Mouse (Mus musculus) hindbrain, embryonic 12.5 days (tissue): ENCODE measurements around the gene Ifngr2. TPM values are rescaled to one million over a fixed set of nuclear protein-coding genes. Genes with fewer than 3 reads are reported as not detected.

Experiments used
- ATAC-seq: fragments of 200-750 bp; cut with Nextera tagmentation; 2 replicates; pipeline ENCODE4 v1.8.0; 2017; ENCODE audit warnings: moderate TSS enrichment; ENCODE audit not compliant: low FRiP score
- H3K27ac ChIP-seq: fragments of 300-500 bp; sonication (generic); 2 replicates; pipeline ENCODE4 v1.5.1; 2016; ENCODE audit warnings: mild to moderate bottlenecking
- H3K27me3 ChIP-seq: fragments of 300-500 bp; sonication (generic); 2 replicates; pipeline ENCODE4 v1.6.1; 2016; ENCODE audit warnings: mild to moderate bottlenecking
- H3K36me3 ChIP-seq: fragments of 300-500 bp; sonication (generic); 2 replicates; pipeline ENCODE4 v1.6.1; 2016; ENCODE audit warnings: mild to moderate bottlenecking
- H3K4me1 ChIP-seq: fragments of 300-500 bp; sonication (generic); 2 replicates; pipeline ENCODE4 v1.6.1; 2016
- H3K4me2 ChIP-seq: fragments of 300-500 bp; sonication (generic); replicated peaks from 2 replicates; pipeline ENCODE4 v1.6.1; 2016; ENCODE audit warnings: mild to moderate bottlenecking
- H3K4me3 ChIP-seq: fragments of 300-500 bp; sonication (generic); 2 replicates; pipeline ENCODE4 v1.5.1; 2016; ENCODE audit warnings: mild to moderate bottlenecking
- H3K9ac ChIP-seq: fragments of 300-500 bp; sonication (generic); 2 replicates; pipeline ENCODE4 v1.6.1; 2016; ENCODE audit warnings: mild to moderate bottlenecking, moderate library complexity
- H3K9me3 ChIP-seq: fragments of 300-500 bp; sonication (generic); replicated peaks from 2 replicates; pipeline ENCODE4 v1.6.1; 2016; ENCODE audit warnings: mild to moderate bottlenecking
- WGBS: fragments of 180-500 bp; shearing (Covaris S2); methylation state at CpG from one replicate; pipeline ENCODE4 v1.1.7; 2016; 5-methylcytosine and 5-hydroxymethylcytosine counted together
- polyA plus RNA-seq: library from polyadenylated mRNA; unstranded; fragments of >200 nt; fragmentation: Nextera tagmentation; extraction: Ambion mirVana; gene quantifications from 2 replicates; pipeline ENCODE4 v1.2.1, GENCODE M21; 2016

Ifngr2 gene
- polyA plus RNA-seq = 47.1 and 48.6 TPM in 2 replicates

DNA sequence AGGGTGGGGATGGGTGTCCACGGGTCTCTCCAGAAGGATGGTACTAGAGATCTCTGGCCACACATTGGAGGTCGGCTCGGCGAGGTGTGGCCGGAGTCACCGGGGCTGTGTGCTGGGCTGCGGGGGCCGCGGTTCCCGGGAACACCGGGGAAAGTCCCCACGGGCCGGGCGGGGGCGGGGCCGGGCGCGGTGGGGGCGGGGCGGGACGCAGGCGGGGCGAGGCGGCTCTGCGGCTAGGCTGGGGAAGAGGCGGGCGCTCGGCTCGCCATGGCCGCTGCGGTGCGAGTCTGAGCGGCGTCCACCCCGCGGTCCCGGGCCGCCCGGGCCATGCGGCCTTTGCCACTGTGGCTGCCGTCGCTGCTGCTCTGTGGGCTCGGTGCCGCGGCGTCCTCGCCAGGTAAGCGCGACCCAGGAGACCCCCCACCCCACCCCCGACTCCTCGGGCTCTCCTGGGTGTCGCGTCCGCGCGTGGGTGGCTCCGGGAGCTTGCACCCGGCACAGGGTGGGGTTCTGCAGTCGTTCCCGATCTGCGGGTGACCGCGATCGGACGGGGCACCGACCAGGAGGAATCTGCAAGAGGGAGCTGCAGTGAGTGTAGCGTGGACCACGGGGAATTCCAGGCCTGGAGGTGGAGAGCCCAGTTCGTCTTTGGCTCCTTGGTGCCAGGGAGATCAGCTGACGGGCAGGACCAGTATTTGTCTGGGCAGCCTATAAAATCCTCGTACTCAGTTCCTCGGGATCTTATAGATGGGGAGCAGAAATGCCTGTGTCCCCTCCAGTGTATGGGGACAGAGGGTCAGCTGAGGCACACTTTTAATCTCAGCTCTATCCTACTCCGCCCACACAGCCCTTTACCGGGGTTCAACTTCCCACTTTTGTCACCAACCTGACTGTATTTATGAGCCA lies at the start of gene Ifngr2:
Gene Ifngr2, plus strand, starts transcription at position 237 of the 906 bp plus-strand sequence.
- H3K36me3 ChIP-seq = no peaks in the 10 kb centered on the region
- H3K4me3 ChIP-seq = peak within 1 kb of the TSS; percentile 97
- no peaks in the 10 kb centered on the region for H3K27me3 ChIP-seq
- ATAC-seq = peak; percentile 91
- peak within 1 kb of the TSS; percentile 67; the same call in 1 of the 2 replicates for H3K27ac ChIP-seq
- peak within 1 kb of the TSS; percentile 98 for H3K9ac ChIP-seq
- H3K4me1 ChIP-seq = peaks cover 24% of the 10 kb centered on the region
- WGBS = under 1% methylated on average over 63 of the region's 74 CpGs
- no peaks in the 10 kb centered on the region for H3K9me3 ChIP-seq
- peak within 1 kb of the TSS; percentile 88 for H3K4me2 ChIP-seq

DNA sequence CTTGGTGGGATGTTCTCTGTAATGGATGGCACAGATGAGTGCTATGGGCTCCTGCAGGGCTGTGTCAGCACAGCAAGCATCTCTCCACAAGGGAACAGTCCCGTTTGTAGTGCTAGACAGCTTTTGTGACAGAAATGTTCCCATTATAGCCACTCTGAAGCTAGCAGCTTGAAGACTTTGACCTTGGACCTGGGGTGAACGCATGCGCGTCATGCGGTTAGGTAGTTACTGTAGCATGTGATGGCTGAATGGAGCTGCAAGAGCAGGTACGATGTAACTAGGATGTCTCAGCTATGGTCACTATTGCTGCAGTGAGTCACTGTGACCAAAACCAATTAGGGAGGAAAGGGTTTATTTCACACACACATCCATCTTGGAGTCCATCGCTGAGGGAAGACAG lies 48.8 kb upstream of the Ifngr2 start:
- Histone ChIP-seq H3K4me2 (no peak overlapping the region), H3K27me3 (no peaks in the 10 kb centered on the region), H3K27ac (no peak overlapping the region), H3K36me3 (peaks cover 89% of the 10 kb centered on the region), H3K4me3 (no peak overlapping the region), H3K4me1 (no peaks in the 10 kb centered on the region), H3K9me3 (no peaks in the 10 kb centered on the region), H3K9ac (no peak overlapping the region)
- 90% methylated on average over 7 of the region's 7 CpGs for WGBS
- ATAC-seq = no peak

DNA sequence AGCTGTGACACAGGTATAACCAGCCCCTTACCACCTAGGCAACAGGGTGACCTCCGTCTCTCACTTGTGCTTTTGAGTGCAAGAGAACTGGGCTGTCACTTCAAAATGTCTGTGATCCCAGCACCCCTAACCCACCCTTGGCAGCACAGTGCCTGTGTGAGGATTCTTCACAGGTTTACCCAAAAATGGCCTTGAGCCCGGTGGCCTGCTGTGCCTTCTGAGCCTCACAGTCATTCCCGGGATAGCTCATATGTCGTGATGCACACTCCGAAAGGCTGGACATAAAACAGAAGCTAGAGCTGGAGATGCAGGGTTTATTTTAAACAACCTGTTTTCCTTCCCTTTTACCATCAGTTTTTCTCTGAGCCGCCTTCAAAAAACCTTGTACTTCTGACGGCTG lies 42.2 kb upstream of the Ifngr2 start:
- no peak overlapping the region for H3K9ac ChIP-seq
- no peak overlapping the region for H3K4me2 ChIP-seq
- no peak overlapping the region for H3K4me3 ChIP-seq
- WGBS = 94% methylated on average over 7 of the region's 7 CpGs
- H3K9me3 ChIP-seq = no peaks in the 10 kb centered on the region
- H3K36me3 ChIP-seq = peaks cover 71% of the 10 kb centered on the region
- no peak overlapping the region for H3K27ac ChIP-seq
- H3K4me1 ChIP-seq = no peaks in the 10 kb centered on the region
- no peaks in the 10 kb centered on the region for H3K27me3 ChIP-seq
- ATAC-seq = no peak

DNA sequence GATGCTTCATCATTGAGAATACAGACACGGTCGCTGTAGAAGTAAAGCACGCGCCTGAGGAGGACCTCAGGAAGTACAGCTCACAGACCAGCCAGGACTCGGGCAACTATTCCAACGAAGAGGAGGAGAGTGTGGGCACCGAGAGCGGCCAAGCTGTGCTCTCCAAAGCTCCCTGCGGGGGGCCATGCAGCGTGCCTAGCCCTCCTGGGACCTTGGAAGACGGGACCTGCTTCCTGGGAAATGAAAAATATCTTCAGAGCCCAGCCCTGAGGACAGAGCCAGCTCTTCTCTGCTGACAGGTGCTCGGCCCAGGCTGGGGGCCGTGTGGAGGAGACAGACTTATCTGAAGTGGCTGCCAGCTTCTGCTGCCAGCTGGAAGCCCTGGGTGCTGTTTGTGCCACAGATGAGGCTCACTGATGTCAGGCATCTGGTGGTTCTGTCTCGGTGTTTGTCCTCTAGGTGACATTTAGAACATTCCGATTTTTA lies 41.7 kb upstream of the Ifngr2 start:
- H3K4me2 ChIP-seq = no peak overlapping the region
- ATAC-seq = no peak
- WGBS = 92% methylated on average over 15 of the region's 15 CpGs
- H3K27ac ChIP-seq = no peak overlapping the region
- H3K27me3 ChIP-seq = no peaks in the 10 kb centered on the region
- H3K9me3 ChIP-seq = no peaks in the 10 kb centered on the region
- H3K4me3 ChIP-seq = no peak overlapping the region
- H3K9ac ChIP-seq = no peak overlapping the region
- peaks cover 66% of the 10 kb centered on the region for H3K36me3 ChIP-seq
- no peaks in the 10 kb centered on the region for H3K4me1 ChIP-seq

DNA sequence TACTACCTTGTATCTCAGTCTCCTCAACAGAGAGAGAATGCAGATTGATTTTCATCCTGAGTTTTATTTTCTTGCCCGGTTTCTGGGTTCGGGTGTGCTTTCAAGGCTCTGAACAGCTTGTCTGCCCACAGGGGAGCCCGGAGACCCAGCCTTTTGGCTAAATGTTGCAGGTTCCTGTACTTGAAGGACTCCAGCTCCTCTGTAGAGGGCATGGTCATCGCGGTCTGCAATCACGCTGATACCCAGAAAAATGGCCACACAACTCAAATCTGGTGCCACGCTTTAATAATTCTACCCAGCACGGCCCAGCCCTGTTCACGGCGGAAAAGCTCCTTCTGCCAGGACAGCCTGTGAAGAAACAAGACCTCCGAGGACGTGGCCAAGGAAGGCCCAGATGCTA lies 40.5 kb upstream of the Ifngr2 start:
- Histone ChIP-seq H3K27ac (no peak overlapping the region), H3K4me2 (no peak overlapping the region), H3K9ac (no peak overlapping the region), H3K9me3 (no peaks in the 10 kb centered on the region), H3K36me3 (peaks cover 54% of the 10 kb centered on the region), H3K4me3 (no peak overlapping the region), H3K4me1 (no peaks in the 10 kb centered on the region), H3K27me3 (no peaks in the 10 kb centered on the region)
- ATAC-seq = no peak
- 94% methylated on average over 12 of the region's 12 CpGs for WGBS

DNA sequence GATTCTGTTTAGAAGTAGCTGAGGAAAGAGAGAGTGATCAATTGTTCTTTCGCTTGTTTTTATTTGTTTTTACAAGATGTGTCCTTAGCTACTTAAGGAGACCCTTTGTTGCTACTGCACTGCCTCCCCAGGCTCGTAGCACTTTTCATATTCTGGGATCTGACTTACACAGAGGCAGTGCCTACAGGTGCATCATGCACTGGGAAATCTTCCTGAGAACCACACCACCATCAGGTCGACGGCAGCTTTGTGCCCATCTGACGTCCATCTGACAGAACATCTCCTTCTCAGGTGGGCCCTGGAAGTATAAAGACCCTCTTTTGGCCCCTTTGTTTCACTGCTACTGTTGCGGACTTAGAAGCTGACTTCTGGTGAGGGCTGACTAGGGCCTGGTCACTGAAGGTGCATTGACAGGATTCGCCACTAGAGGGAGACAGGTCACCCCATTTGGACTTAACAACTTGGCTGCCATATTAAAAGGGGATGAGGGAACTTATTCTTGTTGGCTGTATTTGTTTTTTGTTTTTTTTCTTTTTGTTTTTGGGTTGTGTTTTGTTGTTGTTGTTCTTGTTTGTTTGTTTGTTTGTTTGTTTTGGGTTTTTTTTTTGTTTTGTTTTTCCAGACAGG lies 34.6 kb upstream of the Ifngr2 start:
- no peaks in the 10 kb centered on the region for H3K4me1 ChIP-seq
- H3K4me2 ChIP-seq = no peak overlapping the region
- H3K9me3 ChIP-seq = no peaks in the 10 kb centered on the region
- H3K27ac ChIP-seq = no peak overlapping the region
- no peak overlapping the region for H3K4me3 ChIP-seq
- 36% methylated on average over 7 of the region's 7 CpGs for WGBS
- H3K9ac ChIP-seq = no peak overlapping the region
- ATAC-seq = no peak
- H3K27me3 ChIP-seq = no peaks in the 10 kb centered on the region
- H3K36me3 ChIP-seq = peaks cover 4% of the 10 kb centered on the region; the same call in 1 of the 2 replicates

DNA sequence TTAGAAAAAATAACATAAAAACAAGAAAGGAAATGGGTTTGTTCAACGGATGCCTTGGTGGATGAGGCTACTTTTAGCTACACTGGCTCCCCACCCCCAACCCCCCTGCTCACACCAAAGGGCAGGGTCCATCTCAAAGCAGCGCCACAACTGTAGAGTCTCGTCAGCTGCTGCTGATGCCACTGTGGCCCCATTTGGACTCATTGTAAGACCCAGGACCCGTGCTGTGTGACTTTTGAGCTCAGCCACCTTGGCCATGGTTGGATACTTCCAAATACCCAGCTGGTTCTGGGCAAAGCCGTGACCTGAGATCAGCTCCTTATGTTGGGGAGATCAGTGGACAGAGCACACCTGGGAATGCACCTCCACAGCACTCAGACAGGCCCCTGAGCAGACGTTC lies 33.8 kb upstream of the Ifngr2 start:
- ATAC-seq = no peak
- no peak overlapping the region for H3K4me2 ChIP-seq
- H3K9ac ChIP-seq = no peak overlapping the region
- 90% methylated on average over 6 of the region's 6 CpGs for WGBS
- H3K4me3 ChIP-seq = no peak overlapping the region
- H3K4me1 ChIP-seq = no peaks in the 10 kb centered on the region
- H3K27ac ChIP-seq = no peak overlapping the region
- H3K27me3 ChIP-seq = no peaks in the 10 kb centered on the region
- H3K36me3 ChIP-seq = no peaks in the 10 kb centered on the region
- H3K9me3 ChIP-seq = no peaks in the 10 kb centered on the region

DNA sequence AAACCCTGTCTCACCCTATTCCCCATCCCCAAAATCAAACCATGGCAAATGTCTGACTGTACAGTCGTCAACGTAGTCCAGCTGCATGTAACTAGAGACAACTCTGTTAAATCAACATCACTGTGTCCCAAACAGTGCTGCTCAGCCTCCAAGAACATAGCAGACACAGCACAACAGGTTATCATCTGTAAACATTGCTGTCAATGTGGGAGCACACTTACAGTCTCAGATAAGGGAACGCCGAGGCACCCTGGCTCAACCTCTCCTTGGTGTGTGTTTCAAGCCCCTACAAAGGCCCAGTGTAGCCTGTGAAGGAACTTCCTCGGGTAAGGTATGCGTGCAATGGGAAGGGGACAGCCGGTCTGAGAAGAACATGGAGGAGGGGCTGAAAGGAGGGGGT lies 29.9 kb upstream of the Ifngr2 start:
- no peaks in the 10 kb centered on the region for H3K27me3 ChIP-seq
- no peak overlapping the region for H3K4me3 ChIP-seq
- ATAC-seq = no peak
- H3K9ac ChIP-seq = no peak overlapping the region
- H3K4me2 ChIP-seq = no peak overlapping the region
- no peaks in the 10 kb centered on the region for H3K36me3 ChIP-seq
- 83% methylated on average over 7 of the region's 7 CpGs for WGBS
- no peaks in the 10 kb centered on the region for H3K4me1 ChIP-seq
- H3K9me3 ChIP-seq = no peaks in the 10 kb centered on the region
- H3K27ac ChIP-seq = no peak overlapping the region

DNA sequence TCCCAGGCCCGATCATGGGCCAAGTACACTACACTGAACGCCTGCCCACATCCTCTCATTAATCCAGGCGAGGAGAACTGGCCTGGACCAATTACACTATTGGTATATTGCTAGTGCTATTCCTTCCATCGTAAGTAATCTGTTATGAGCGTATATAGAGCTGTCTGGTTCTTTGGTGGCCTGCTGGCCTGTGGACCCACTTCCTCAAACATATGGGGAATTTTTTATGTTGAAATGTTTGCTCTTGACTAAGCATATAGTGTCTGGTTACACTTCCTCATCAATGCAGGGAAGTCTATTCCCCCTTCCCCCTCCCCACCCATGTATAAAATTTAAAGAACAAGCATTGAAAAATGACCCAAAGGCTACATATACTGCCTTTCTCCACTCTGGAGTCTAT lies 24.8 kb upstream of the Ifngr2 start:
- Histone ChIP-seq H3K4me2 (no peak overlapping the region), H3K9me3 (no peaks in the 10 kb centered on the region), H3K4me1 (no peaks in the 10 kb centered on the region), H3K27ac (no peak overlapping the region), H3K9ac (no peak overlapping the region), H3K27me3 (no peaks in the 10 kb centered on the region), H3K36me3 (no peaks in the 10 kb centered on the region), H3K4me3 (no peak overlapping the region)
- no peak for ATAC-seq
- 91% methylated on average over 5 of the region's 5 CpGs for WGBS

DNA sequence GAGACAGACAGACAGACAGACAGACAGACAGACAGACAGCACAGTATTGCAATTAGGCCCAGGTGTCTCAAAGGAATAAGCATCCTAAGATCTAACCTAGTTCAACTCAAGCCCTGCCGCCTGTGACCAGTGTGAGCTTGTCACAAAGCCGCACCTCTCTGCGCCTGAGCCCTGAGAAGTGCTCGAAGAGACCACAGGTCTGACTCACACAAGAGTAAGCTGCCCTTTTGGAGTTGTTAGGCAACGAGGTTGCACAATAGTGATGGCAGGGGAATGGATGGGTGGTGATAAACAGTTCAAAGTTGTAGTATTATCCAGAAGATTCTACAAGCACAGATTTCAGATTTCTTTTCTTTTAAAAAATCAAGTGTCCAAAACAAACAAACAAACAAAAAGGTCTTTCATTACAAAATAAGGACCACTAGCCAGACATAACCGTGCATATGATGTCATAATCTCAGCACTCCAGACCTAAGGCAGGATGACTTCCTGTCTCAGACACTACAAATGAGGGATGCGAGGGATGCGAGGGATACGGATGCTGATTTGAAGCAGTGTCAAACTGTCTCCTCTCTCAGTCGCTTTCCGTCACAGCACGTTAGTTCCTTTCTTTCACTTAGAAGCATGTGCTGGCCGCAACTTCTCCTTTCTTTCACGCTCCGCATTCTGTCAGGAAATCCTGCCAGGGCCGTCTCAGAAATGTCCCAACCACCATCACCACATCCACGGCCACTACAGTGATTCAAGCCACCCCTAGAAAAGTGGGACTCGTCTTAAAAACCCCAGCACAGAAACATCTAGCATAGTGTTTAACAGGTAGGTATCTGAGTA lies 24.2 kb upstream of the Ifngr2 start:
- ATAC-seq = no peak
- no peaks in the 10 kb centered on the region for H3K4me1 ChIP-seq

DNA sequence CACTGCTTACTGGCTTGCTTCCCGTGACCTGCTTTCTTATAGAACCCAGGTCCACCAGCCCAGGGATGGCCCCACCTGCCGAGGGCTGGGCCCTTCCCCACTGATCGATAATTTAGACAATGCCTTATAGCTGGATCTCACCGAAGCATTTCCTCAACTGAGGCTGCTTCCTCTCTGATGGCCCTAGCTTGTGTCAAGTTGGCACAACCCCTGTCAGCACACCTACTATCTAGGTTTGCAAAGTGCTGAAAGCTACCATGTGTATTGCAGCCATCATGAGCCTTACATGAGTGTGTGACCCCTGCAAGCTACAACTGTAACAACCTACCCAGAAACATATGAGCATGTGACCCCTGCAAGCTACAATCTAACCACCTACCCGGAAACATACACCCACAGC lies 22.7 kb upstream of the Ifngr2 start:
- no peaks in the 10 kb centered on the region for H3K27me3 ChIP-seq
- no peaks in the 10 kb centered on the region for H3K9me3 ChIP-seq
- 90% methylated on average over 5 of the region's 5 CpGs for WGBS
- H3K27ac ChIP-seq = no peak overlapping the region
- H3K36me3 ChIP-seq = no peaks in the 10 kb centered on the region
- H3K4me3 ChIP-seq = no peak overlapping the region
- ATAC-seq = no peak
- no peak overlapping the region for H3K9ac ChIP-seq
- H3K4me1 ChIP-seq = no peaks in the 10 kb centered on the region
- H3K4me2 ChIP-seq = no peak overlapping the region

More for the DNA sequence above, 24.2 kb upstream of the Ifngr2 start:
- Histone ChIP-seq H3K27me3 (no peaks in the 10 kb centered on the region), H3K4me2 (no peak overlapping the region), H3K4me3 (no peak overlapping the region), H3K36me3 (no peaks in the 10 kb centered on the region), H3K27ac (no peak overlapping the region), H3K9me3 (no peaks in the 10 kb centered on the region), H3K9ac (no peak overlapping the region)
- 71% methylated on average over 18 of the region's 18 CpGs for WGBS

DNA sequence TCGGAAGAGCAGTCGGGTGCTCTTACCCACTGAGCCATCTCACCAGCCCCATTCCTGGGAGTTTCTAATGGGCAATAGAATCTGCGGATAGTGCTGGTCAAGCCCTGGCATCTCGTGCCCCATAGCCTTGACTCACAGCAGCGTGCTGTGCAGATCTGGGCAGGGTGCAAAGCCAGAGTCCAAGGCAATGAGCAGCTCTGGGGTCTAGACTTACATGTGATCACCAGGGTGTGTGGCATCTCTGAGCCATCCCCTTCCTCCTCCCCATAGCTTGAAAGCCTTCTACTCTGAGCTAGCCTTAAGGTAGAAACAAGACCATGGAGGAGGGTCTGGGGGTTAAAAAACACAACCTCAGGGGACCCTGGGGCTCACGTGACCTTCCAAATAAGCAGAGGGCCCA lies 20.6 kb upstream of the Ifngr2 start:
- no peak for ATAC-seq
- Histone ChIP-seq H3K27ac (no peak overlapping the region), H3K27me3 (no peaks in the 10 kb centered on the region), H3K9ac (no peak overlapping the region), H3K9me3 (no peaks in the 10 kb centered on the region), H3K36me3 (no peaks in the 10 kb centered on the region), H3K4me2 (no peak overlapping the region), H3K4me1 (no peaks in the 10 kb centered on the region), H3K4me3 (no peak overlapping the region)
- 90% methylated on average over 6 of the region's 6 CpGs for WGBS
